Mouse (Mus musculus): ENCODE data around the gene Arhgap18. TPM values are rescaled to one million over a fixed set of nuclear protein-coding genes. Genes with fewer than 3 reads are reported as not detected.

Gene Arhgap18
- polyA plus RNA-seq, 1 experiment from 2014 or later = 45.1 TPM

- H3K27ac ChIP-seq (ENCODE audit: low read length) = no peak overlapping the region
- H3K4me2 ChIP-seq (replicated peaks; ENCODE audit: low read depth, low read length) = no peak overlapping the region
- no peaks in the 10 kb centered on the region for H3K9me3 ChIP-seq (ENCODE audit: control insufficient read depth, low read depth, low read length)
- ATAC-seq (ENCODE audit: insufficient number of reproducible peaks, insufficient read depth, low FRiP score, low read depth) = no peak
- WGBS = 94% methylated on average over 4 of the region's 4 CpGs
- H3K4me1 ChIP-seq (ENCODE audit: control insufficient read depth, insufficient read depth, low read length) = no peaks in the 10 kb centered on the region
- H3K9ac ChIP-seq (replicated peaks; ENCODE audit: low read depth, low read length) = no peak overlapping the region
- no peaks in the 10 kb centered on the region for H3K36me3 ChIP-seq (ENCODE audit: control insufficient read depth, insufficient read depth, low read length)
- no peak overlapping the region for H3K4me3 ChIP-seq (ENCODE audit: low read depth, low read length)
- H3K27me3 ChIP-seq (ENCODE audit: control insufficient read depth, insufficient read depth, low read length) = no peaks in the 10 kb centered on the region
Measured at GRCm38 (mm10) chr10:26857583-26857982, 104.4 kb downstream of the Arhgap18 start.

- no peaks in the 10 kb centered on the region for H3K27me3 ChIP-seq (ENCODE audit: control insufficient read depth, insufficient read depth, low read length)
- no peak overlapping the region for H3K4me3 ChIP-seq (ENCODE audit: low read depth, low read length)
- ATAC-seq (ENCODE audit: insufficient number of reproducible peaks, insufficient read depth, low FRiP score, low read depth) = no peak
- H3K27ac ChIP-seq (ENCODE audit: low read length) = no peak overlapping the region
- H3K36me3 ChIP-seq (ENCODE audit: control insufficient read depth, insufficient read depth, low read length) = no peaks in the 10 kb centered on the region
- H3K9ac ChIP-seq (replicated peaks; ENCODE audit: low read depth, low read length) = no peak overlapping the region
- WGBS = 78% methylated on average over 4 of the region's 4 CpGs
- H3K4me1 ChIP-seq (ENCODE audit: control insufficient read depth, insufficient read depth, low read length) = no peaks in the 10 kb centered on the region
- H3K4me2 ChIP-seq (replicated peaks; ENCODE audit: low read depth, low read length) = no peak overlapping the region
- H3K9me3 ChIP-seq (ENCODE audit: control insufficient read depth, low read depth, low read length) = no peaks in the 10 kb centered on the region
Measured at GRCm38 (mm10) chr10:26858537-26858936, 105.3 kb downstream of the Arhgap18 start.

- H3K27ac ChIP-seq (ENCODE audit: low read length) = no peak overlapping the region
- no peak for ATAC-seq (ENCODE audit: insufficient number of reproducible peaks, insufficient read depth, low FRiP score, low read depth)
- H3K9me3 ChIP-seq (ENCODE audit: control insufficient read depth, low read depth, low read length) = no peaks in the 10 kb centered on the region
- H3K4me3 ChIP-seq (ENCODE audit: low read depth, low read length) = no peak overlapping the region
- H3K27me3 ChIP-seq (ENCODE audit: control insufficient read depth, insufficient read depth, low read length) = no peaks in the 10 kb centered on the region
- no peaks in the 10 kb centered on the region for H3K36me3 ChIP-seq (ENCODE audit: control insufficient read depth, insufficient read depth, low read length)
- no peaks in the 10 kb centered on the region for H3K4me1 ChIP-seq (ENCODE audit: control insufficient read depth, insufficient read depth, low read length)
- H3K4me2 ChIP-seq (replicated peaks; ENCODE audit: low read depth, low read length) = no peak overlapping the region
- H3K9ac ChIP-seq (replicated peaks; ENCODE audit: low read depth, low read length) = no peak overlapping the region
Measured at GRCm38 (mm10) chr10:26861231-26861630, 108.0 kb downstream of the Arhgap18 start.

- Histone ChIP-seq H3K9ac (replicated peaks; ENCODE audit: low read depth, low read length) (no peak overlapping the region), H3K36me3 (ENCODE audit: control insufficient read depth, insufficient read depth, low read length) (no peaks in the 10 kb centered on the region), H3K4me2 (replicated peaks; ENCODE audit: low read depth, low read length) (no peak overlapping the region), H3K27me3 (ENCODE audit: control insufficient read depth, insufficient read depth, low read length) (no peaks in the 10 kb centered on the region), H3K27ac (ENCODE audit: low read length) (no peak overlapping the region), H3K4me3 (ENCODE audit: low read depth, low read length) (no peak overlapping the region), H3K9me3 (ENCODE audit: control insufficient read depth, low read depth, low read length) (no peaks in the 10 kb centered on the region), H3K4me1 (ENCODE audit: control insufficient read depth, insufficient read depth, low read length) (no peaks in the 10 kb centered on the region)
- 82% methylated on average over 4 of the region's 4 CpGs for WGBS
- no peak for ATAC-seq (ENCODE audit: insufficient number of reproducible peaks, insufficient read depth, low FRiP score, low read depth)
Measured at GRCm38 (mm10) chr10:26862207-26862606, 109.0 kb downstream of the Arhgap18 start.

- Histone ChIP-seq H3K9ac (replicated peaks; ENCODE audit: low read depth, low read length) (no peak overlapping the region), H3K27me3 (ENCODE audit: control insufficient read depth, insufficient read depth, low read length) (no peaks in the 10 kb centered on the region), H3K4me2 (replicated peaks; ENCODE audit: low read depth, low read length) (no peak overlapping the region), H3K27ac (ENCODE audit: low read length) (no peak overlapping the region), H3K36me3 (ENCODE audit: control insufficient read depth, insufficient read depth, low read length) (no peaks in the 10 kb centered on the region), H3K4me3 (ENCODE audit: low read depth, low read length) (no peak overlapping the region), H3K4me1 (ENCODE audit: control insufficient read depth, insufficient read depth, low read length) (no peaks in the 10 kb centered on the region), H3K9me3 (ENCODE audit: control insufficient read depth, low read depth, low read length) (no peaks in the 10 kb centered on the region)
- WGBS = 91% methylated on average over 1 of the region's 1 CpGs
- no peak for ATAC-seq (ENCODE audit: insufficient number of reproducible peaks, insufficient read depth, low FRiP score, low read depth)
Measured at GRCm38 (mm10) chr10:26863982-26864381, 110.8 kb downstream of the Arhgap18 start.

- Histone ChIP-seq H3K9ac (replicated peaks; ENCODE audit: low read depth, low read length) (no peak overlapping the region), H3K36me3 (ENCODE audit: control insufficient read depth, insufficient read depth, low read length) (no peaks in the 10 kb centered on the region), H3K27ac (ENCODE audit: low read length) (no peak overlapping the region), H3K4me2 (replicated peaks; ENCODE audit: low read depth, low read length) (no peak overlapping the region), H3K4me3 (ENCODE audit: low read depth, low read length) (no peak overlapping the region), H3K4me1 (ENCODE audit: control insufficient read depth, insufficient read depth, low read length) (no peaks in the 10 kb centered on the region), H3K27me3 (ENCODE audit: control insufficient read depth, insufficient read depth, low read length) (no peaks in the 10 kb centered on the region), H3K9me3 (ENCODE audit: control insufficient read depth, low read depth, low read length) (no peaks in the 10 kb centered on the region)
- no peak for ATAC-seq (ENCODE audit: insufficient number of reproducible peaks, insufficient read depth, low FRiP score, low read depth)
- 39% methylated on average over 2 of the region's 2 CpGs for WGBS
Measured at GRCm38 (mm10) chr10:26870802-26871201, 117.6 kb downstream of the Arhgap18 start.

GRCm38 (mm10) chr10:26877309-26877708, 124.1 kb downstream of the Arhgap18 start:
- H3K9me3 ChIP-seq (ENCODE audit: control insufficient read depth, low read depth, low read length) = no peaks in the 10 kb centered on the region
- 84% methylated on average over 11 of the region's 11 CpGs for WGBS
- no peak overlapping the region for H3K9ac ChIP-seq (replicated peaks; ENCODE audit: low read depth, low read length)
- ATAC-seq (ENCODE audit: insufficient number of reproducible peaks, insufficient read depth, low FRiP score, low read depth) = no peak
- no peak overlapping the region for H3K27ac ChIP-seq (ENCODE audit: low read length)
- no peaks in the 10 kb centered on the region for H3K4me1 ChIP-seq (ENCODE audit: control insufficient read depth, insufficient read depth, low read length)
- no peaks in the 10 kb centered on the region for H3K36me3 ChIP-seq (ENCODE audit: control insufficient read depth, insufficient read depth, low read length)
- H3K4me3 ChIP-seq (ENCODE audit: low read depth, low read length) = no peak overlapping the region
- H3K4me2 ChIP-seq (replicated peaks; ENCODE audit: low read depth, low read length) = no peak overlapping the region
- no peaks in the 10 kb centered on the region for H3K27me3 ChIP-seq (ENCODE audit: control insufficient read depth, insufficient read depth, low read length)

GRCm38 (mm10) chr10:26878924-26879600, 125.8 kb downstream of the Arhgap18 start:
- Histone ChIP-seq H3K4me1 (ENCODE audit: control insufficient read depth, insufficient read depth, low read length) (no peaks in the 10 kb centered on the region), H3K4me3 (ENCODE audit: low read depth, low read length) (no peak overlapping the region), H3K9ac (replicated peaks; ENCODE audit: low read depth, low read length) (no peak overlapping the region), H3K9me3 (ENCODE audit: control insufficient read depth, low read depth, low read length) (no peaks in the 10 kb centered on the region), H3K4me2 (replicated peaks; ENCODE audit: low read depth, low read length) (no peak overlapping the region), H3K27ac (ENCODE audit: low read length) (no peak overlapping the region), H3K27me3 (ENCODE audit: control insufficient read depth, insufficient read depth, low read length) (no peaks in the 10 kb centered on the region), H3K36me3 (ENCODE audit: control insufficient read depth, insufficient read depth, low read length) (no peaks in the 10 kb centered on the region)
- no peak for ATAC-seq (ENCODE audit: insufficient number of reproducible peaks, insufficient read depth, low FRiP score, low read depth)
- 72% methylated on average over 9 of the region's 9 CpGs for WGBS

- no peaks in the 10 kb centered on the region for H3K9me3 ChIP-seq (ENCODE audit: control insufficient read depth, low read depth, low read length)
- no peaks in the 10 kb centered on the region for H3K27me3 ChIP-seq (ENCODE audit: control insufficient read depth, insufficient read depth, low read length)
- no peaks in the 10 kb centered on the region for H3K36me3 ChIP-seq (ENCODE audit: control insufficient read depth, insufficient read depth, low read length)
- H3K4me1 ChIP-seq (ENCODE audit: control insufficient read depth, insufficient read depth, low read length) = no peaks in the 10 kb centered on the region
- H3K27ac ChIP-seq (ENCODE audit: low read length) = no peak overlapping the region
- H3K9ac ChIP-seq (replicated peaks; ENCODE audit: low read depth, low read length) = no peak overlapping the region
- ATAC-seq (ENCODE audit: insufficient number of reproducible peaks, insufficient read depth, low FRiP score, low read depth) = no peak
- H3K4me3 ChIP-seq (ENCODE audit: low read depth, low read length) = no peak overlapping the region
- WGBS = 82% methylated on average over 8 of the region's 8 CpGs
- no peak overlapping the region for H3K4me2 ChIP-seq (replicated peaks; ENCODE audit: low read depth, low read length)
Measured at GRCm38 (mm10) chr10:26884949-26885348, 131.7 kb downstream of the Arhgap18 start.

Data from stomach, embryonic 14.5 days (tissue).